Mouse (Mus musculus) G1E (cell line): ENCODE results near the gene Bpifa6.

Experiments used
- CTCF ChIP-seq: IDR thresholded peaks from 2 replicates; pipeline ENCODE4 v1.5.1; 2012; ENCODE audit warnings: low read depth, low read length, inconsistent platforms, mixed read lengths
- GATA1 ChIP-seq: IDR thresholded peaks from 2 replicates; pipeline ENCODE4 v1.6.1; 2012; ENCODE audit warnings: borderline replicate concordance, low read length, inconsistent platforms, mixed read lengths
- POLR2AphosphoS5 ChIP-seq: IDR thresholded peaks from 2 replicates; pipeline ENCODE4 v1.6.1; 2012; ENCODE audit warnings: low read depth, low read length, inconsistent platforms; ENCODE audit not compliant: insufficient replicate concordance
- TAL1 ChIP-seq: conservative IDR thresholded peaks from 2 replicates; pipeline ENCODE4 v1.6.1; 2012; ENCODE audit warnings: low read depth, low read length, inconsistent platforms, mixed read lengths

DNA sequence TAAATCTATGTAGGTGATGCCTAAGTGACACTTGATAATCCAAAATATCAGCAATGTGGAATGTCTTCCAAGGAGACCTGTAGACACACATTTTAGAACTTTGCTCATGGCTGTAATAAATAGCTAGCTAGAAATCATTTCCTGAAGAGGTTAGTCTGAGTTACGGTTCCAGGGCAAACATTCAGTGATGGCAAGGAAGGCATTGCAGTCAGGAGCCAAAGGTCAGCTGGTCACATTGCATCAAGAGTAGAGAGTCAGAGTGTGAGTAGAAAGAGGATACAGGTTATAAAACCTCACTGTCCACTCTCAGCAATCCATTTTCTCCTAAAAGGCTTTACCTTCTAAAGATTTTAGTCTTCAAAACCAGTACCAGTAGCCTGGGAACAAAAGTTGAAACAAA is 43.2 kb downstream of the Bpifa6 start:
- no peak for TF ChIP-seq CTCF
- no peak for TF ChIP-seq GATA1
- TF ChIP-seq TAL1, result no peak
- no peak for TF ChIP-seq POLR2AphosphoS5
